Mouse (Mus musculus): ENCODE results near the gene Dzip1. TPM values are rescaled to one million over a fixed set of nuclear protein-coding genes. Genes with fewer than 3 reads are reported as not detected.

Dzip1 gene
- total and polyA plus RNA-seq, 2 experiments from 2014 or later: 99.0 to 352 TPM

DNA sequence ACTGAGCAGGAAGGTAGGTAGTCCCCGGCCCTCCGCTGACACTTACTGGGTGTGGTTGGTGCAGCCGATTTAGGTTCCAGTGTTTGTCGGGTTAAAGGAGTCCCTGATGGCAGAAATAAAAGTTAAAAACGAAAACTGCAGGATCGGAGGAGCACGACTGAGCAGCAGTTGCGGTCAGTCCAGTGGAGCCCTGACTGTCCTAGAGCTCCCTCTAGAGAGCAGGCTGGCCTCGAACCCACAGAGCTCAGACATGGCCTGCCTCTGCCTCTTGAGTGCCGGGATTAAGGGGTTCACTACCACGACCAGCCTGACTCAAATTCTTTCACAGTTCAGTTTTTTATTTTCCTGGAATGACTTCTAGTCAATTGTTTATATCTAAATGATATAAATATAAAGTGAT, 25.3 kb downstream of the Dzip1 start:
- ATAC-seq (no peak), DNase-seq (ENCODE audit: low spot score) (no peak)
- no peak for TF ChIP-seq CTCF (IDR thresholded peaks at IDR 0.05; ENCODE audit: low read depth)
- 85% methylated on average over 11 of the region's 11 CpGs for WGBS
- Histone ChIP-seq H3K27ac (no peak overlapping the region), H3K9ac (replicated peaks; ENCODE audit: low read length) (no peak overlapping the region), H3K36me3 (ENCODE audit: insufficient read depth, low read length) (peaks cover 55% of the 10 kb centered on the region), H3K4me1 (ENCODE audit: insufficient read depth, low read length) (no peaks in the 10 kb centered on the region), H3K4me3 (ENCODE audit: low read length) (no peak overlapping the region), H3K4me2 (ENCODE audit: low read depth, low read length) (no peak overlapping the region), H3K27me3 (ENCODE audit: insufficient read depth, low read length) (no peaks in the 10 kb centered on the region), H3K9me3 (ENCODE audit: low read length) (no peaks in the 10 kb centered on the region)

DNA sequence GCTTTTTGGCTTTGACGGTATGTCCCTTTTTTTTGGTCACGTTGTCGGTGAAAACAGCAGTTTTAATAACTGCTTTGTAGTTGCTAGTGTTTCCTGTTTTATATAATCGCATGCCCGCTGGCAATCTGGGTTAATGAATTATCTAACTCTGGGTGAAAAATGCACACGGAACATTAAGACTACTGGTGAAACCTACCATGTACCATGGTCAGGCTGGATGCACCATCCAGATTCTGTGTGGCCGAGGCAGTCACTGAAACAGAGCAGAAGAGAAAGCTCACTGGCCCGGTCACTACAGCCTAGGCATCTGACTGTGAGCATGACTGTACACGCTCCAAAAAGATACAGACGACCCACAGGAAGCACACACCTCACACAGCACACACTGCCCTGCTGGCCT, 29.6 kb downstream of the Dzip1 start:
- 92% methylated on average over 10 of the region's 10 CpGs for WGBS
- Histone ChIP-seq H3K27ac (no peak overlapping the region), H3K4me2 (ENCODE audit: low read depth, low read length) (no peak overlapping the region), H3K4me3 (ENCODE audit: low read length) (no peak overlapping the region), H3K9me3 (ENCODE audit: low read length) (no peaks in the 10 kb centered on the region), H3K4me1 (ENCODE audit: insufficient read depth, low read length) (no peaks in the 10 kb centered on the region), H3K36me3 (ENCODE audit: insufficient read depth, low read length) (peaks cover 47% of the 10 kb centered on the region), H3K27me3 (ENCODE audit: insufficient read depth, low read length) (no peaks in the 10 kb centered on the region), H3K9ac (replicated peaks; ENCODE audit: low read length) (no peak overlapping the region)
- DNase-seq (ENCODE audit: low spot score) (no peak), ATAC-seq (no peak)
- TF ChIP-seq CTCF (IDR thresholded peaks at IDR 0.05; ENCODE audit: low read depth): no peak

DNA sequence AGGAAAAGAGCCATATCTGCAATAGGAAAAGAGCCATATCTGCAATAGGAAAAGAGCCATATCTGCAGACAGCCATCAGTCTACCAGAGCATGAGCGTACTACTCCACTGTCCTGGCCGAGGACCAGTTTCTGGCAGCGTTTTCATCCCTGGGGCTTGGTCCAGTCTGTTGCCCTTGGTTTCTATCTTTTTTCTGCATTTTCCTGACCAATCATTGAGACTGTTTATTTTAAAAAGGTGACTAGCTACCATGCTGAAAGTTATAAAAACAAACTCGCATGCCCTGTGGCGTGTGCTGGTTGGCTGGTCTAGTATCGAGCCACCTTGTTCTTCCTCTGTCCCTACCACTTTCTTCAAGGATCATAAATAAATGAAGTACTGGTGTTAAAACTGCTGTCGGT, 30.0 kb downstream of the Dzip1 start:
- Histone ChIP-seq H3K4me2 (ENCODE audit: low read depth, low read length) (no peak overlapping the region), H3K9me3 (ENCODE audit: low read length) (no peaks in the 10 kb centered on the region), H3K27me3 (ENCODE audit: insufficient read depth, low read length) (no peaks in the 10 kb centered on the region), H3K36me3 (ENCODE audit: insufficient read depth, low read length) (peaks cover 47% of the 10 kb centered on the region), H3K4me3 (ENCODE audit: low read length) (no peak overlapping the region), H3K4me1 (ENCODE audit: insufficient read depth, low read length) (no peaks in the 10 kb centered on the region), H3K9ac (replicated peaks; ENCODE audit: low read length) (no peak overlapping the region), H3K27ac (no peak overlapping the region)
- ATAC-seq (no peak), DNase-seq (ENCODE audit: low spot score) (no peak)
- WGBS: 87% methylated on average over 7 of the region's 7 CpGs
- TF ChIP-seq CTCF (IDR thresholded peaks at IDR 0.05; ENCODE audit: low read depth): no peak

DNA sequence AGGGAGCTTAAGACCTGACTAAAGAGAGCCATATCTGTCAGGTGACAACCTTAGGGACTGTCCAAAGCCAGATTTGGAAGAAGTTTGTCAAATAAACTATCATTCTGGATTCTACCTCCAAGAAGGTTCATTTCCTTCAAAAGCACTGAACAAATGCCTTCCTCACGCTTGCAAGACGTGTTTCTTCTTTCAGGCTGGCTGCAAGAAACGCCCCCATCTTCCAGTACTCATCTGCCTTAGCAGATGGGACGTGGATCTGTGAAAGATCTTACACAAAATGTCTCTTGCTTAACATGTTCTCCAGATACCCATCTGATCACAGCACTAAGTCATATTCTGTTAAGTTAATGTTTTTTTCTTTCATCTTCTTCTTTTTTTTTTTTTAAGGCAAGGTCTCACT, 35.2 kb downstream of the Dzip1 start:
- H3K4me3 ChIP-seq (ENCODE audit: low read length): no peak overlapping the region
- H3K9me3 ChIP-seq (ENCODE audit: low read length): no peaks in the 10 kb centered on the region
- H3K4me2 ChIP-seq (ENCODE audit: low read depth, low read length): no peak overlapping the region
- peaks cover 55% of the 10 kb centered on the region; the same call in 1 of the 2 replicates for H3K36me3 ChIP-seq (ENCODE audit: insufficient read depth, low read length)
- no peaks in the 10 kb centered on the region for H3K27me3 ChIP-seq (ENCODE audit: insufficient read depth, low read length)
- no peaks in the 10 kb centered on the region for H3K4me1 ChIP-seq (ENCODE audit: insufficient read depth, low read length)
- TF ChIP-seq CTCF (IDR thresholded peaks at IDR 0.05; ENCODE audit: low read depth): no peak
- H3K27ac ChIP-seq: no peak overlapping the region
- DNase-seq (ENCODE audit: low spot score) (no peak), ATAC-seq (no peak)
- 92% methylated on average over 4 of the region's 4 CpGs for whole genome bisulfite sequencing
- no peak overlapping the region for H3K9ac ChIP-seq (replicated peaks; ENCODE audit: low read length)

DNA sequence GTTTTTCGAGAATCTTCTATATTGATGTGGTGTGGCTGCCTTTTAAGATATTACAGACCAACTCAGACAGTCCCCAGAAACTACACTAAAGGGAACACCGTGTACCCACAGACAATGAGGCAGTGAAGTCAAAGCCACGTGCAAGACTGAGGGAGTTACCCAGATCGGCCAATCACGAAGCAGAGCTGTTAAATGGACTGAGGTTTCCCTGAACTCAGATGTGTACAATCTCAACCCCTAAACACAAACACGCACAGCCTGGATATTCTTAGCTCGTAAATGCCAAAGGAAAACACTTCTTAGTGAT, 41.1 kb downstream of the Dzip1 start:
- Histone ChIP-seq H3K4me3 (ENCODE audit: low read length) (no peak overlapping the region), H3K27me3 (ENCODE audit: insufficient read depth, low read length) (no peaks in the 10 kb centered on the region), H3K4me1 (ENCODE audit: insufficient read depth, low read length) (no peaks in the 10 kb centered on the region), H3K9ac (replicated peaks; ENCODE audit: low read length) (no peak overlapping the region), H3K27ac (no peak overlapping the region), H3K9me3 (ENCODE audit: low read length) (no peaks in the 10 kb centered on the region), H3K36me3 (ENCODE audit: insufficient read depth, low read length) (peaks cover 64% of the 10 kb centered on the region), H3K4me2 (ENCODE audit: low read depth, low read length) (no peak overlapping the region)
- DNase-seq (ENCODE audit: low spot score) (no peak), ATAC-seq (no peak)
- TF ChIP-seq CTCF (IDR thresholded peaks at IDR 0.05; ENCODE audit: low read depth): no peak
- WGBS: 80% methylated on average over 7 of the region's 7 CpGs

DNA sequence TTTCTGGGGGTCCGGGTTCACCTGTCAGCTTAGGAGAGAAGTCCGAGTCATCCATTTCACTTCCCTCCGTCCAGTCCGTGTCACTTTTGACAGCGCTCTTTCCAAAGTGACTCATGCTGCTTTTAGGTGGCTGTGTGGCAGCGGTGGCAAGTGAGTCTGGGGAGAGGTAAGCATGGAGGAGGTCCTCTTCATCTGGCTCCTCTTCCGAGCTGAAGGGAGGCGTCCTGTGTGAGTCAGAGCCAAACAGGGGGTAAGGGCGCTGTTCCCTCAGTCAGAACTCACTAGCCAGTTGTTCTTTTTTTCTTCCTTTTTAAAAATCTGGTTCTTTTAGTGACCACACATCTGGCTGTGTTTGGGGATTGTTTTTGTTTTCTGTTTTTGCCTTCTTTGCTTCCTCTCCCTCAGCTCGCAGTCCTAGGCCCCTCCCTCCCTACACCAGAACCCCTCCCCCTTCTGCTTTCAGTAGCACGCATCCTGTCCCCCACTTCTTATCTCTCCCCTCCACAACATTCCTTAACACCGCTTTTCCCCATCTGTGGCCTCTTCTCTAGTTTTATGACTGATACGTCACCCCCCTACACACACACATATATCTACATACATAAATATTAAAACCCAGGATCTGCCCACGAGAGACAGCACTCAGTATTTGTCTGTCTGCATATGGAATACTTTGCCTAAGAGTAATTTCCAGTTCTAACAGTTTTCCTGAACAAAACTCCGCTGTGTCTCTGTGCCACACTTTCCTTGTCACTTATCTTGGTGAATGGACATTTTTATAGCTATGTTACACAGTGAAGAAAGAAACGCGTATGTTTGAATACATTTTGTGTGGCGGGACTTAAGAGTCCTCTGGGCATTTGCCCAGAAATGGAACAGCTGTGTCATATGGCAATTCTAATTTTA, 41.7 kb downstream of the Dzip1 start:
- peaks cover 64% of the 10 kb centered on the region for H3K36me3 ChIP-seq (ENCODE audit: insufficient read depth, low read length)
- no peak for ATAC-seq
- H3K4me1 ChIP-seq (ENCODE audit: insufficient read depth, low read length): no peaks in the 10 kb centered on the region
- H3K27me3 ChIP-seq (ENCODE audit: insufficient read depth, low read length): no peaks in the 10 kb centered on the region
- H3K27ac ChIP-seq: no peak overlapping the region
- H3K4me2 ChIP-seq (ENCODE audit: low read depth, low read length): no peak overlapping the region
- no peak overlapping the region for H3K4me3 ChIP-seq (ENCODE audit: low read length)
- WGBS: 86% methylated on average over 18 of the region's 18 CpGs
- DNase-seq (ENCODE audit: low spot score): no peak
- no peak for TF ChIP-seq CTCF (IDR thresholded peaks at IDR 0.05; ENCODE audit: low read depth)
- H3K9me3 ChIP-seq (ENCODE audit: low read length): no peaks in the 10 kb centered on the region
- H3K9ac ChIP-seq (replicated peaks; ENCODE audit: low read length): no peak overlapping the region

DNA sequence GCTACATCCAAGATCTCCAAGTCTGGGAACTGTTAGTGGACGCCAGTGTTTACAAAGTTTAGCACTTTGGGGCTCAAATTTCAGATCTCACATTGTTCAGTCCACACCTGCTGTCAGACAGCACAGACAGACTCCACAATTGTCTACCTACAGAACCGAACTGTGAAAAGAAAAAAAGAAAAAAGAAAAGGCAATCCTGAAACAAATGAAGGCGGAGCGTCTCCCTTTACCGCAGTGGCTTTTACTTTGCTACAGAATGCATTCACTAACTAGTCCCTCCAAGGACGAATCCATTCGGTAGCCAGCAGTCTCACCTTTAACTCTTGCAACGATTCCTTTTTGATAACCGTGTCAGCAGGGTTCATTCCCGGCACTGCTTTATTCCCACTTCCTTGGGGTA, 44.6 kb downstream of the Dzip1 start:
- no peaks in the 10 kb centered on the region for H3K9me3 ChIP-seq (ENCODE audit: low read length)
- H3K4me2 ChIP-seq (ENCODE audit: low read depth, low read length): no peak overlapping the region
- WGBS: 77% methylated on average over 10 of the region's 10 CpGs
- H3K4me1 ChIP-seq (ENCODE audit: insufficient read depth, low read length): no peaks in the 10 kb centered on the region
- ATAC-seq (no peak), DNase-seq (ENCODE audit: low spot score) (no peak)
- no peaks in the 10 kb centered on the region for H3K27me3 ChIP-seq (ENCODE audit: insufficient read depth, low read length)
- H3K9ac ChIP-seq (replicated peaks; ENCODE audit: low read length): no peak overlapping the region
- H3K4me3 ChIP-seq (ENCODE audit: low read length): no peak overlapping the region
- no peak for TF ChIP-seq CTCF (IDR thresholded peaks at IDR 0.05; ENCODE audit: low read depth)
- H3K27ac ChIP-seq: no peak overlapping the region
- peaks cover 56% of the 10 kb centered on the region for H3K36me3 ChIP-seq (ENCODE audit: insufficient read depth, low read length)

Measured in hindbrain, postnatal 0 days (tissue).